Mouse (Mus musculus) embryonic fibroblast, embryonic 13.5 days (primary cell): ENCODE data around the gene Pigc.

Experiments
- CTCF ChIP-seq: IDR thresholded peaks from 2 replicates; pipeline ENCODE4 v1.5.1; 2011; ENCODE audit warnings: mild to moderate bottlenecking, control low read depth, low read length, moderate library complexity, borderline replicate concordance; ENCODE audit not compliant: insufficient read depth
- POLR2A ChIP-seq: IDR thresholded peaks from 2 replicates; pipeline ENCODE4 v1.6.1; 2011; ENCODE audit warnings: low read depth, mild to moderate bottlenecking, control low read depth, low read length, moderate library complexity

DNA sequence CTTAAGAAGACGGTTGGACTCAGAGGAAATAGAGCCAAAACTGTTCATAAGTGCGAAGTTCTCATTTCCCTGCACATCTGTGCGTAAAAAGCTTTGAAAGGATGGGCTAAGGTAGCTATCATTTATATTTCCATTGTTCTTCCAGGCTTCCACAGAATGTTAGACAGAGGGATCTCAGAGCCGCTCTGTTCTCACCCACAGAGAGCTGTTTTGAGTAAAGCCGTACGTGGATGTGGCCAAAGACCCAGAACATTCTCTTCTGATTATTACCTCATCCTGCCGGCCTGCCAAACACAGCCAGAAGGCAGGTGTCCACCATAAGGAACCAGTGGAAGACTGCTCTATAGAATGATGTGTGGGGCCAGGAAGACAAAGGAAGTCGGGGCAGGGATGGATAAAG, 32.3 kb downstream of the Pigc start:
- TF ChIP-seq POLR2A (no peak), CTCF (no peak)
